10 mouse cellular contexts compared by ENCODE assay signal in genomic region chr15:30480676-30481075, GRCm38 (mm10).
DNase-seq lines count a peak whose midpoint lies in the region; ATAC-seq lines count a peak whose summit lies in the region.
"Had no signal": no experiment of that assay in that cellular context is flagged by ENCODE, and none has a peak within 500 bp of the region (broad histone marks: within the 10 kb centered on the region; RNA-seq: fewer than 3 reads in every experiment).

No protein-coding gene starts in this region.

- peak overlapping the region; percentile 3; the same call in 1 of the 2 replicates for H3K27ac ChIP-seq in forebrain, embryonic 16.5 days (ENCODE audit: low read length)
- no peak overlapping the region for H3K27ac ChIP-seq in neural tube, embryonic 15.5 days (replicated peaks)
- H3K27ac ChIP-seq: heart, embryonic 13.5 days; liver, embryonic 14.5 days had no signal

- peak overlapping the region; percentile 36 for H3K4me2 ChIP-seq in forebrain, embryonic 16.5 days (ENCODE audit: low read length)
- peak overlapping the region; percentile 23 for H3K4me2 ChIP-seq in neural tube, embryonic 15.5 days
- H3K4me2 ChIP-seq: heart, embryonic 13.5 days had no signal

- no peak overlapping the region for H3K4me3 ChIP-seq in forebrain, embryonic 16.5 days (replicated peaks; ENCODE audit: low read length)
- no peak overlapping the region for H3K4me3 ChIP-seq in neural tube, embryonic 15.5 days (replicated peaks)
- H3K4me3 ChIP-seq: heart, embryonic 13.5 days had no signal

- peaks cover 5% of the 10 kb centered on the region for H3K4me1 ChIP-seq in forebrain, embryonic 16.5 days (replicated peaks; ENCODE audit: control insufficient read depth, insufficient read depth, low read length)
- 0 out of 2 replicates have a peak, but pooled peaks cover 4% of the 10 kb centered on the region for H3K4me1 ChIP-seq in neural tube, embryonic 15.5 days
- H3K4me1 ChIP-seq: heart, embryonic 13.5 days had no signal

- H3K9ac ChIP-seq in forebrain, embryonic 16.5 days (replicated peaks; ENCODE audit: low read depth, low read length), result no peak overlapping the region
- H3K9ac ChIP-seq in neural tube, embryonic 15.5 days (replicated peaks), result no peak overlapping the region
- H3K9ac ChIP-seq: heart, embryonic 13.5 days; liver, embryonic 14.5 days had no signal

- H3K36me3 ChIP-seq in forebrain, embryonic 16.5 days (ENCODE audit: control insufficient read depth, insufficient read depth), result no peaks in the 10 kb centered on the region
- no peaks in the 10 kb centered on the region for H3K36me3 ChIP-seq in neural tube, embryonic 15.5 days
- H3K36me3 ChIP-seq: heart, embryonic 13.5 days had no signal

- peak; percentile 79 for ATAC-seq in forebrain, embryonic 16.5 days
- peak; percentile 61; the same call in 1 of the 2 replicates for ATAC-seq in neural tube, embryonic 15.5 days (ENCODE audit: low FRiP score)
- ATAC-seq in CD4-positive, CD25-positive, alpha-beta regulatory T cell, adult 4 months, result no peak

- H3K27me3 ChIP-seq in forebrain, embryonic 16.5 days (replicated peaks; ENCODE audit: control insufficient read depth, insufficient read depth, low read length), result no peaks in the 10 kb centered on the region
- H3K27me3 ChIP-seq in neural tube, embryonic 15.5 days (replicated peaks), result no peaks in the 10 kb centered on the region
- H3K27me3 ChIP-seq: heart, embryonic 13.5 days had no signal

- DNase-seq in adrenal gland, postnatal 25 days, result peak; percentile 5
- DNase-seq in adrenal gland, adult 2 months, result no peak
- peak; percentile 2 for DNase-seq in lung, postnatal 10 days
- DNase-seq in lung, postnatal 14 days, result no peak
- DNase-seq in urinary bladder, postnatal 4 days (ENCODE audit: low spot score in 2 of 2), result no peak

- 23% methylated on average over 15 of the region's 15 CpGs for WGBS in forebrain, embryonic 16.5 days
- 59% methylated on average over 15 of the region's 15 CpGs for WGBS in neural tube, embryonic 15.5 days

- H3K9me3 ChIP-seq in forebrain, embryonic 16.5 days (ENCODE audit: control insufficient read depth, low read length), result no peaks in the 10 kb centered on the region
- H3K9me3 ChIP-seq in neural tube, embryonic 15.5 days (replicated peaks), result no peaks in the 10 kb centered on the region
- H3K9me3 ChIP-seq: heart, embryonic 13.5 days had no signal

Comparison
In these comparisons a context has a peak if more than half of its experiments do, and no peak if none do; other contexts are left out.
1. DNase-seq: peak in adrenal gland, postnatal 25 days (single experiment) and lung, postnatal 10 days (single experiment); none in adrenal gland, adult 2 months (single experiment), lung, postnatal 14 days (single experiment) and urinary bladder, postnatal 4 days (0 of 2).